Mouse (Mus musculus): ENCODE measurements at regions not wholly inside any gene's neighbourhood (a gene's known extent, or its start where the extent isn't known, plus 50 kb on each side); places are given as distances from the start of the nearest gene placed in this dataset.

- no peak for ATAC-seq (ENCODE audit: low FRiP score, low read depth)
- Histone ChIP-seq H3K4me1 (replicated peaks) (no peaks in the 10 kb centered on the region), H3K9me3 (no peaks in the 10 kb centered on the region), H3K4me3 (no peak overlapping the region), H3K27ac (replicated peaks) (no peak overlapping the region), H3K27me3 (no peaks in the 10 kb centered on the region), H3K9ac (no peak overlapping the region), H3K36me3 (no peaks in the 10 kb centered on the region), H3K4me2 (no peak overlapping the region)
- 89% methylated on average over 3 of the region's 3 CpGs for WGBS
Measured at GRCm38 (mm10) chr5:42987710-42988466, 245.1 kb upstream of the Cpeb2 start.

- WGBS = 91% methylated on average over 3 of the region's 3 CpGs
Measured at GRCm38 (mm10) chr5:42989287-42989686, 243.7 kb upstream of the Cpeb2 start.

GRCm38 (mm10) chr5:43024006-43024593, 208.9 kb upstream of the Cpeb2 start:
- H3K9me3 ChIP-seq = no peaks in the 10 kb centered on the region
- 84% methylated on average over 7 of the region's 7 CpGs for WGBS
- ATAC-seq (ENCODE audit: low FRiP score, low read depth) = no peak
- H3K4me2 ChIP-seq = no peak overlapping the region
- H3K27ac ChIP-seq (replicated peaks) = no peak overlapping the region
- H3K9ac ChIP-seq = no peak overlapping the region
- H3K36me3 ChIP-seq = no peaks in the 10 kb centered on the region
- no peaks in the 10 kb centered on the region for H3K27me3 ChIP-seq
- no peaks in the 10 kb centered on the region for H3K4me1 ChIP-seq (replicated peaks)
- no peak overlapping the region for H3K4me3 ChIP-seq

More at GRCm38 (mm10) chr5:42989287-42989686, 243.7 kb upstream of the Cpeb2 start:
- no peaks in the 10 kb centered on the region for H3K36me3 ChIP-seq
- H3K4me3 ChIP-seq = no peak overlapping the region
- H3K4me2 ChIP-seq = no peak overlapping the region
- no peaks in the 10 kb centered on the region for H3K4me1 ChIP-seq (replicated peaks)
- H3K9me3 ChIP-seq = no peaks in the 10 kb centered on the region
- no peaks in the 10 kb centered on the region for H3K27me3 ChIP-seq
- no peak overlapping the region for H3K9ac ChIP-seq
- H3K27ac ChIP-seq (replicated peaks) = no peak overlapping the region
- no peak for ATAC-seq (ENCODE audit: low FRiP score, low read depth)

GRCm38 (mm10) chr5:43031285-43031684, 201.7 kb upstream of the Cpeb2 start:
- ATAC-seq (ENCODE audit: low FRiP score, low read depth) = no peak
- Histone ChIP-seq H3K4me1 (replicated peaks) (no peaks in the 10 kb centered on the region), H3K4me2 (no peak overlapping the region), H3K4me3 (no peak overlapping the region), H3K27me3 (no peaks in the 10 kb centered on the region), H3K27ac (replicated peaks) (no peak overlapping the region), H3K9ac (no peak overlapping the region), H3K36me3 (no peaks in the 10 kb centered on the region), H3K9me3 (no peaks in the 10 kb centered on the region)
- WGBS = 89% methylated on average over 3 of the region's 3 CpGs

GRCm38 (mm10) chr5:43031916-43032315, 201.1 kb upstream of the Cpeb2 start:
- no peak overlapping the region for H3K27ac ChIP-seq (replicated peaks)
- H3K4me3 ChIP-seq = no peak overlapping the region
- H3K4me2 ChIP-seq = no peak overlapping the region
- H3K9ac ChIP-seq = no peak overlapping the region
- H3K4me1 ChIP-seq (replicated peaks) = no peaks in the 10 kb centered on the region
- H3K36me3 ChIP-seq = no peaks in the 10 kb centered on the region
- 81% methylated on average over 5 of the region's 5 CpGs for WGBS
- ATAC-seq (ENCODE audit: low FRiP score, low read depth) = no peak
- no peaks in the 10 kb centered on the region for H3K27me3 ChIP-seq
- no peaks in the 10 kb centered on the region for H3K9me3 ChIP-seq

GRCm38 (mm10) chr5:43034421-43034820, 198.5 kb upstream of the Cpeb2 start:
- Histone ChIP-seq H3K27me3 (no peaks in the 10 kb centered on the region), H3K27ac (replicated peaks) (no peak overlapping the region), H3K9me3 (no peaks in the 10 kb centered on the region), H3K4me1 (replicated peaks) (no peaks in the 10 kb centered on the region), H3K9ac (no peak overlapping the region), H3K36me3 (no peaks in the 10 kb centered on the region), H3K4me3 (no peak overlapping the region), H3K4me2 (no peak overlapping the region)
- no peak for ATAC-seq (ENCODE audit: low FRiP score, low read depth)
- WGBS = 70% methylated on average over 1 of the region's 1 CpGs

GRCm38 (mm10) chr5:43037592-43037991, 195.4 kb upstream of the Cpeb2 start:
- no peak for ATAC-seq (ENCODE audit: low FRiP score, low read depth)
- WGBS = 80% methylated on average over 3 of the region's 3 CpGs
- Histone ChIP-seq H3K27ac (replicated peaks) (no peak overlapping the region), H3K27me3 (no peaks in the 10 kb centered on the region), H3K4me2 (no peak overlapping the region), H3K4me3 (no peak overlapping the region), H3K9ac (no peak overlapping the region), H3K36me3 (no peaks in the 10 kb centered on the region), H3K4me1 (replicated peaks) (no peaks in the 10 kb centered on the region), H3K9me3 (no peaks in the 10 kb centered on the region)

GRCm38 (mm10) chr5:43039525-43039924, 193.4 kb upstream of the Cpeb2 start:
- H3K4me2 ChIP-seq = no peak overlapping the region
- no peaks in the 10 kb centered on the region for H3K4me1 ChIP-seq (replicated peaks)
- no peaks in the 10 kb centered on the region for H3K9me3 ChIP-seq
- no peaks in the 10 kb centered on the region for H3K36me3 ChIP-seq
- H3K27ac ChIP-seq (replicated peaks) = no peak overlapping the region
- no peak overlapping the region for H3K9ac ChIP-seq
- H3K27me3 ChIP-seq = no peaks in the 10 kb centered on the region
- H3K4me3 ChIP-seq = no peak overlapping the region
- WGBS = 93% methylated on average over 3 of the region's 3 CpGs
- ATAC-seq (ENCODE audit: low FRiP score, low read depth) = no peak

- Histone ChIP-seq H3K36me3 (no peaks in the 10 kb centered on the region), H3K9me3 (no peaks in the 10 kb centered on the region), H3K27me3 (no peaks in the 10 kb centered on the region), H3K27ac (replicated peaks) (no peak overlapping the region), H3K4me1 (replicated peaks) (no peaks in the 10 kb centered on the region), H3K9ac (no peak overlapping the region), H3K4me2 (no peak overlapping the region), H3K4me3 (no peak overlapping the region)
- 83% methylated on average over 3 of the region's 3 CpGs for WGBS
- no peak for ATAC-seq (ENCODE audit: low FRiP score, low read depth)
Measured at GRCm38 (mm10) chr5:43042585-43042984, 190.4 kb upstream of the Cpeb2 start.

GRCm38 (mm10) chr5:43045860-43046259, 187.1 kb upstream of the Cpeb2 start:
- Histone ChIP-seq H3K9ac (no peak overlapping the region), H3K4me2 (no peak overlapping the region), H3K27ac (replicated peaks) (no peak overlapping the region), H3K27me3 (no peaks in the 10 kb centered on the region), H3K9me3 (no peaks in the 10 kb centered on the region), H3K4me3 (no peak overlapping the region), H3K4me1 (replicated peaks) (no peaks in the 10 kb centered on the region), H3K36me3 (no peaks in the 10 kb centered on the region)
- no peak for ATAC-seq (ENCODE audit: low FRiP score, low read depth)
- WGBS = 96% methylated on average over 3 of the region's 3 CpGs

- Histone ChIP-seq H3K36me3 (no peaks in the 10 kb centered on the region), H3K4me3 (no peak overlapping the region), H3K9ac (no peak overlapping the region), H3K27ac (replicated peaks) (no peak overlapping the region), H3K4me2 (no peak overlapping the region), H3K27me3 (no peaks in the 10 kb centered on the region), H3K4me1 (replicated peaks) (no peaks in the 10 kb centered on the region), H3K9me3 (no peaks in the 10 kb centered on the region)
- WGBS = 96% methylated on average over 2 of the region's 2 CpGs
- ATAC-seq (ENCODE audit: low FRiP score, low read depth) = no peak
Measured at GRCm38 (mm10) chr5:43047316-43047715, 185.7 kb upstream of the Cpeb2 start.

GRCm38 (mm10) chr5:43048196-43049050, 184.5 kb upstream of the Cpeb2 start:
- Histone ChIP-seq H3K9me3 (no peaks in the 10 kb centered on the region), H3K9ac (no peak overlapping the region), H3K27me3 (no peaks in the 10 kb centered on the region), H3K27ac (replicated peaks) (no peak overlapping the region), H3K4me3 (no peak overlapping the region), H3K4me1 (replicated peaks) (no peaks in the 10 kb centered on the region), H3K36me3 (no peaks in the 10 kb centered on the region), H3K4me2 (no peak overlapping the region)
- 82% methylated on average over 8 of the region's 8 CpGs for WGBS
- ATAC-seq (ENCODE audit: low FRiP score, low read depth) = no peak
